Mouse (Mus musculus) hindbrain, postnatal 0 days (tissue): ENCODE results near the gene Dctn1. TPM values are rescaled to one million over a fixed set of nuclear protein-coding genes. Genes with fewer than 3 reads are reported as not detected.

ENCODE experiments used
- ATAC-seq: fragments of 200-750 bp; cut with Nextera tagmentation; 2 replicates; pipeline ENCODE4 v1.8.0; 2017; ENCODE audit warnings: mild to moderate bottlenecking, moderate TSS enrichment, moderate library complexity
- DNase-seq: peaks from one replicate; pipeline ENCODE4 v3.0.0-alpha.2; 2015; ENCODE audit warnings: low spot score
- H3K27ac ChIP-seq: fragments of 300-500 bp; sonication (generic); 2 replicates; pipeline ENCODE4 v1.5.1; 2014; ENCODE audit warnings: mild to moderate bottlenecking
- H3K27me3 ChIP-seq: fragments of 300-500 bp; sonication (generic); 2 replicates; pipeline ENCODE4 v1.6.1; 2014; ENCODE audit warnings: low read length, mixed read lengths; ENCODE audit not compliant: insufficient read depth
- H3K36me3 ChIP-seq: fragments of 300-500 bp; sonication (generic); 2 replicates; pipeline ENCODE4 v1.6.1; 2014; ENCODE audit warnings: low read length, mixed read lengths; ENCODE audit not compliant: insufficient read depth
- H3K4me1 ChIP-seq: fragments of 300-500 bp; sonication (generic); 2 replicates; pipeline ENCODE4 v1.6.1; 2014; ENCODE audit warnings: antibody characterized with exemption, low read length, mixed read lengths; ENCODE audit not compliant: insufficient read depth
- H3K4me2 ChIP-seq: fragments of 300-500 bp; sonication (generic); 2 replicates; pipeline ENCODE4 v1.6.1; 2014; ENCODE audit warnings: low read depth, mild to moderate bottlenecking, low read length, moderate library complexity, mixed read lengths
- H3K4me3 ChIP-seq: fragments of 300-500 bp; sonication (generic); 2 replicates; pipeline ENCODE4 v1.5.1; 2014; ENCODE audit warnings: low read length
- H3K9ac ChIP-seq: fragments of 300-500 bp; sonication (generic); replicated peaks from 2 replicates; pipeline ENCODE4 v1.6.1; 2014; ENCODE audit warnings: mild to moderate bottlenecking, low read length, moderate library complexity, mixed read lengths
- H3K9me3 ChIP-seq: fragments of 300-500 bp; sonication (generic); 2 replicates; pipeline ENCODE4 v1.6.1; 2016; ENCODE audit warnings: low read length, mixed read lengths
- CTCF ChIP-seq: IDR thresholded peaks from 2 replicates; pipeline ENCODE4 v1.5.1; 2016; ENCODE audit warnings: antibody characterized with exemption, control low read depth, low read depth
- WGBS: fragments of 180-500 bp; shearing (Covaris S2); extraction: QIAGEN DNeasy Blood & Tissue Kit; methylation state at CpG from one replicate; pipeline ENCODE4 v1.1.7; 2014; 5-methylcytosine and 5-hydroxymethylcytosine counted together
- polyA plus RNA-seq: library from polyadenylated mRNA; unstranded; fragments of >200 nt; fragmentation: Nextera tagmentation; extraction: Ambion mirVana; gene quantifications from 2 replicates; pipeline ENCODE4 v1.2.1, GENCODE M21; 2015
- total RNA-seq: library from RNA; depleted of rRNA; stranded (reverse); fragments of >200 nt; gene quantifications from 2 replicates; pipeline ENCODE4 v1.2.3, GENCODE M21; 2014

Dctn1 gene
- total and polyA plus RNA-seq, 2 experiments from 2014 or later = 132 to 153 TPM

DNA sequence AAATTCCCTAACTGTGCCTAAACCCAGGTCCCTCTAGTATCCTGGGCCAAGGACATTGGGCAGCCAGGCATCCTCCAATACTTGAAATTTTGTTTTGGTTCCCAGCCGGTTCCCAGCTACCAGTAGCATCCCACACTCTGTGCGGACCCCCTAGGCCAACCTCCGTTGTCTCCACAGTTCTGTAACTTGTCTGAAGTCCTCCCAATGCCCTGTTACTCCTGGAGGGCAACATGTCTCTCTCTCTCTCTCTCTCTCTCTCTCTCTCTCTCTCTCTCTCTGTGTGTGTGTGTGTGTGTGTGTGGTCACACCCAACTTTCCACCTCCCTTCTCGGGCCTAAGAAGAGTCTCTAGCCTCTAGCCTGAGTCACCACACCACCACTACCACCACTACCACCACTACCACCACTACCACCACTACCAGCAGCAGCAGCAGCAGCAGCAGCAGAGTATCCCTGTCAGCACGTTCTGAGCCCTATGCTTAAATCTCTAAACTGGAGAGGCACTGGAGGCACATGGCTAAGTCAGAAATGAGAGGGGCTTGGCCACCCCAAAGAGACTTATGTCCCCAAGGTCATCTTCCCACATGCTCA, 29.3 kb upstream of the Dctn1 start:
- peak overlapping the region; percentile 46 for H3K9ac ChIP-seq

DNA sequence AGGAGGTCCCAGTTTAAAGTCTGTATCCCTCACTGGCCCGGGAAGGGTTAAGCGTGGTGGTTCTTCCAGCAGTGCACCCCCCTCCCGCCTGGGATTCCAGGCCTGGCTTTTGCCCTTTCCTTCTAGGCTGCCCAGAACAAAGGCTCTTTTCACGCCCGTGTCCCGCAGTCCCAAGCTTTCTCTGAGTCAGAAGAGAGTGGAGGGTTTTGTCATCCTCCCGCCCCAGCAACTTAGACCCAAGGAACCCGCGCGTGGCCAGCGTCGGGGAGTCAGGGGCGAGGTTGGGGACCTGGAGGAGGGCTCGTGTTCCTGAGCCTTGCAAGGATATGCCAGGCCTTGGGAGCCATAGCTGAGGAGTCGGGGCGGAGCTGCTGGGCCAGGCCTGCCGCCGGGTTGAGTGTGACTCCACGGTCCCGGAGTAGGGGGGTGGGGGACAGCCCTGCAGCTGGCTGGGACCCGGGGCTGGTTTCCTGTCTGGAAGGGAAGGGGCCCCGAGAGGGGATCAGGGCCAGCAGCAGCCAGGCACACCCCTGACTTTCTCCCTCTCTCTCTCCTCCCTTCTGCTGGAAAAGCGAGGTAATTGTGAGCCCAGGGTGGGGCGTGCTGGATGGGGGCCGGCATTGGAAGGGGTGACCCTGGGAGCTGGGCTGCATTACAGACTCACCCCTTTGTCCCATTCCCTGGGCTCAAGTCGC, 28.7 kb upstream of the Dctn1 start:
- peak; percentile 76 for ATAC-seq
- Histone ChIP-seq H3K27me3 (no peaks in the 10 kb centered on the region), H3K36me3 (no peaks in the 10 kb centered on the region), H3K9ac (peak overlapping the region; percentile 46), H3K27ac (peak overlapping the region; percentile 89), H3K9me3 (no peaks in the 10 kb centered on the region), H3K4me3 (peak overlapping the region; percentile 28), H3K4me2 (peak overlapping the region; percentile 55), H3K4me1 (peaks cover 12% of the 10 kb centered on the region; the same call in 1 of the 2 replicates)
- 2% methylated on average over 25 of the region's 26 CpGs for WGBS
- no peak for TF ChIP-seq CTCF
- DNase-seq = peak; percentile 71

More for the DNA sequence above, 29.3 kb upstream of the Dctn1 start:
- Histone ChIP-seq H3K27me3 (no peaks in the 10 kb centered on the region), H3K36me3 (no peaks in the 10 kb centered on the region), H3K4me3 (peak overlapping the region; percentile 28), H3K4me1 (0 out of 2 replicates have a peak, but pooled peaks cover 8% of the 10 kb centered on the region), H3K4me2 (peak overlapping the region; percentile 55), H3K27ac (peak overlapping the region; percentile 89), H3K9me3 (no peaks in the 10 kb centered on the region)
- TF ChIP-seq CTCF = no peak
- DNase-seq (no peak), ATAC-seq (peak; percentile 3; the same call in 1 of the 2 replicates)
- 19% methylated on average over 5 of the region's 5 CpGs for WGBS

DNA sequence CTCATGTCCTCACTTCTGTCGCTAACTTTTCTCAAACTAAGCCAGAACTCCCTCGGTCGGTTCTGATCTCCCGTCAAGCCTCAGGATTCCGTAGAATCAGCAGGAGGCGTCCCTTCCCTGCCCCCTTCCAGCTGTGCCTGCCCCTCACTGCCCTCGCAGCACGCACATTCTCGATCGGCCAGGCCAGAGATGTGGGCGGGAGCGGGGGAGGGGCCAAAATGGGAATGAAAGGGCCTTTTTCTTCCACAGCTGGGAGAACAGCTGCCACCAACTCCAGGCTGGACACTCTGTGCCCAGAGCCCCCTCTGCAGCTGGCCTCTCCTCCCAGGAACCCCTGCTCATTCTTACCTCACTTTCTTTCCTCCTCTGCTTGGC, 28.2 kb upstream of the Dctn1 start:
- Histone ChIP-seq H3K9ac (peak overlapping the region; percentile 46), H3K4me1 (peaks cover 18% of the 10 kb centered on the region; the same call in 1 of the 2 replicates), H3K4me2 (peak overlapping the region; percentile 55), H3K27ac (peak overlapping the region; percentile 89), H3K9me3 (no peaks in the 10 kb centered on the region), H3K36me3 (no peaks in the 10 kb centered on the region), H3K27me3 (no peaks in the 10 kb centered on the region), H3K4me3 (peak overlapping the region; percentile 28)
- WGBS = 3% methylated on average over 12 of the region's 12 CpGs
- peak; percentile 68 for DNase-seq
- ATAC-seq = peak; percentile 54
- TF ChIP-seq CTCF = peak; percentile 3; the same call in 1 of the 2 replicates

DNA sequence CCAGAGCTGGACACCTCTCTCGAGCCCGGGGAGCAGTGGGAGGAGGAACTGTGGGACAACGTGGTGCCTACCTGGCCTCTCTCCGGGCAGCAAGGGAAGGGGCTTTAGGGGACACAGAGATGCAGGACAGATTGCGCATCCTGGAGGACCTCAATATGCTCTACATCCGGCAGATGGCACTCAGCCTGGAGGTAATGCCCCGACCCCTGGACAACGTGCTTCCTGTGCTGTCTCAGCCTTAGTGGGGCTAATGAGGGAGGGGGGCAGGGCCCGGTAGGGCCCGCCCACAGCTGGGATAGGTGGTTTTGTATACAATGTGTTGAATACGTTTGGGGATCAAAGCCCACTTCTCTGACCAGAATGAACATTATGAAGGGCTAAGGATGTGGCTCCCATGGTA, 27.7 kb upstream of the Dctn1 start:
- DNase-seq (peak; percentile 46), ATAC-seq (peak; percentile 46; the same call in 1 of the 2 replicates)

DNA sequence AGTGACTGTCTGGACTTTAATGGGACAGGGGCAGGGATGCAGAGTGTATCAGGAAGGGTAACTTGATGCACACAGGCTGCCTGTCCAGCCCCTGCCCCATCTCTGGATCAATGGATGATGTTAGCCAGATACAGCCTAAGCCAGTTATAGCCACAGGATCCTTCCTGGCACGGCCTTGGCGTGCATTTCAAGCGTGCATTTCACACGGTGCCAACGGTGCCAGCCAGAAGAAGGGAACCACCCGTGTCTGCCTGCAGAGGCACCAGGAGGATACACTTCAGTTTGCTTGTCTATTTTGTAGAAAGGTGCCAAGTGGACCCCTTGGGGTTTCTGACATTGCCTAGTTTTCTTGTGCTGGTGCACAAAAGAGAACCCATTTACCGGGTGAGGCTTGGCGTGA, 25.7 kb upstream of the Dctn1 start:
- no peak for TF ChIP-seq CTCF
- peaks cover 18% of the 10 kb centered on the region; the same call in 1 of the 2 replicates for H3K4me1 ChIP-seq
- no peaks in the 10 kb centered on the region for H3K36me3 ChIP-seq
- DNase-seq (no peak), ATAC-seq (no peak)
- no peak overlapping the region for H3K27ac ChIP-seq
- H3K9ac ChIP-seq = no peak overlapping the region
- H3K27me3 ChIP-seq = no peaks in the 10 kb centered on the region
- WGBS = 67% methylated on average over 8 of the region's 8 CpGs
- no peak overlapping the region for H3K4me3 ChIP-seq
- no peak overlapping the region for H3K4me2 ChIP-seq
- H3K9me3 ChIP-seq = no peaks in the 10 kb centered on the region

More for the DNA sequence above, 27.7 kb upstream of the Dctn1 start:
- Histone ChIP-seq H3K9ac (no peak overlapping the region), H3K36me3 (no peaks in the 10 kb centered on the region), H3K4me3 (peak overlapping the region; percentile 28), H3K27ac (peak overlapping the region; percentile 89), H3K4me2 (peak overlapping the region; percentile 55), H3K9me3 (no peaks in the 10 kb centered on the region), H3K4me1 (peaks cover 18% of the 10 kb centered on the region; the same call in 1 of the 2 replicates), H3K27me3 (no peaks in the 10 kb centered on the region)
- peak; percentile 32; the same call in 1 of the 2 replicates for TF ChIP-seq CTCF
- WGBS = 5% methylated on average over 11 of the region's 11 CpGs

DNA sequence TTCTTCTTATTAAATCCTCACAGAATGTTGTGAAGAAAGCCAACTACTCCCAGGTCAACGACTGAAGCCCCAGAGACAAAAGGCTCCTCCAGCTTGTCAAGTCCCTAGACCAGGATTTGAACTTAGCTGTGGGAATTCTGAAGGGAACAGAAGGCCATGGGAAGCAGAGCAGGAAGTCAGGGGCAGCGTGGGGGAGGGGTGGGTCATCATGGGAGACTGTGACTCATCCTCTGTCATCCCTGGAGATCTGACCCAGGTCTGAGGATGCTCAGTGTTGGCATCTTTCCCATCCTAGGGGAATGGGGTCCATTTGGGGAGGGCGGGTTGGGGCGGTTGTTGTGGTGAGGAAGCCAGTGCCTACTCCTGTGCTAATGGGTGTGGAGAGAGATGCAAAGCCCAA, 24.1 kb upstream of the Dctn1 start:
- TF ChIP-seq CTCF = no peak
- 36% methylated on average over 4 of the region's 4 CpGs for WGBS
- Histone ChIP-seq H3K27me3 (no peaks in the 10 kb centered on the region), H3K9ac (peak overlapping the region; percentile 59), H3K9me3 (no peaks in the 10 kb centered on the region), H3K36me3 (no peaks in the 10 kb centered on the region), H3K27ac (peak overlapping the region; percentile 60; the same call in 1 of the 2 replicates), H3K4me1 (peaks cover 12% of the 10 kb centered on the region; the same call in 1 of the 2 replicates), H3K4me3 (peak overlapping the region; percentile 35; the same call in 1 of the 2 replicates), H3K4me2 (peak overlapping the region; percentile 65)
- ATAC-seq (no peak; the same call in 1 of the 2 replicates), DNase-seq (no peak)
